Mouse (Mus musculus): Measurements from ENCODE around the gene Zfp580. TPM values are rescaled to one million over a fixed set of nuclear protein-coding genes. Genes with fewer than 3 reads are reported as not detected.
"Not testable (repeated sequence)": the region's sequence is repeated elsewhere in the genome, so short reads cannot be mapped to it uniquely, and the experiment has no call there.

The Zfp580 gene
- polyA plus RNA-seq, 1 experiment from 2014 or later = 67.2 TPM

- Histone ChIP-seq H3K9me3 (no peaks in the 10 kb centered on the region), H3K4me1 (replicated peaks) (peaks cover 61% of the 10 kb centered on the region), H3K27me3 (peaks cover 54% of the 10 kb centered on the region)
Observed at GRCm38 (mm10) chr7:5058631-5059030, 7.3 kb downstream of the Zfp580 start.

GRCm38 (mm10) chr7:5059421-5059820 is 8.1 kb downstream of the Zfp580 start:
- H3K4me1 ChIP-seq (replicated peaks) = peaks cover 61% of the 10 kb centered on the region

More at GRCm38 (mm10) chr7:5058631-5059030, 7.3 kb downstream of the Zfp580 start:
- Histone ChIP-seq H3K27ac (0 out of 2 replicates have a peak overlapping the region, but pooled peaks have one; percentile 99), H3K4me3 (no peak overlapping the region), H3K9ac (0 out of 2 replicates have a peak overlapping the region, but pooled peaks have one; percentile 20), H3K4me2 (peak overlapping the region; percentile 70; the same call in 1 of the 2 replicates), H3K36me3 (no peaks in the 10 kb centered on the region)
- WGBS = 85% methylated on average over 1 of the region's 1 CpGs
- no peak for ATAC-seq (ENCODE audit: low FRiP score)

GRCm38 (mm10) chr7:5060239-5060731 is 8.9 kb downstream of the Zfp580 start:
- Histone ChIP-seq H3K4me1 (replicated peaks) (peaks cover 62% of the 10 kb centered on the region), H3K27ac (peak overlapping the region; percentile 99), H3K36me3 (no peaks in the 10 kb centered on the region), H3K4me2 (peak overlapping the region; percentile 84), H3K27me3 (peaks cover 38% of the 10 kb centered on the region), H3K9me3 (no peaks in the 10 kb centered on the region), H3K9ac (peak overlapping the region; percentile 89), H3K4me3 (peak overlapping the region; percentile 75)
- peak; percentile 1; the same call in 1 of the 2 replicates for ATAC-seq (ENCODE audit: low FRiP score)
- 3% methylated on average over 27 of the region's 27 CpGs for WGBS

More at GRCm38 (mm10) chr7:5059421-5059820, 8.1 kb downstream of the Zfp580 start:
- H3K36me3 ChIP-seq = no peaks in the 10 kb centered on the region
- H3K9me3 ChIP-seq = no peaks in the 10 kb centered on the region
- no peak overlapping the region; the same call in 1 of the 2 replicates for H3K4me2 ChIP-seq
- WGBS = 93% methylated on average over 12 of the region's 12 CpGs
- peaks cover 46% of the 10 kb centered on the region for H3K27me3 ChIP-seq
- H3K9ac ChIP-seq = peak overlapping the region; percentile 89; the same call in 1 of the 2 replicates
- H3K4me3 ChIP-seq = no peak overlapping the region
- no peak for ATAC-seq (ENCODE audit: low FRiP score)
- H3K27ac ChIP-seq = peak overlapping the region; percentile 99

GRCm38 (mm10) chr7:5060944-5061773 is 9.8 kb downstream of the Zfp580 start:
- Histone ChIP-seq H3K4me3 (peak overlapping the region; percentile 75), H3K36me3 (peaks cover 2% of the 10 kb centered on the region), H3K27me3 (peaks cover 29% of the 10 kb centered on the region), H3K27ac (peak overlapping the region; percentile 99), H3K4me2 (peak overlapping the region; percentile 84), H3K9ac (peak overlapping the region; percentile 89), H3K4me1 (replicated peaks) (peaks cover 64% of the 10 kb centered on the region), H3K9me3 (no peaks in the 10 kb centered on the region)
- ATAC-seq (ENCODE audit: low FRiP score) = peak; percentile 92
- WGBS = under 1% methylated on average over 60 of the region's 60 CpGs

- H3K36me3 ChIP-seq = peaks cover 9% of the 10 kb centered on the region
- under 1% methylated on average over 52 of the region's 65 CpGs for WGBS
- peak; percentile 80 for ATAC-seq (ENCODE audit: low FRiP score)
- H3K27me3 ChIP-seq = peaks cover 22% of the 10 kb centered on the region
- peak within 1 kb of the TSS; percentile 99 for H3K27ac ChIP-seq
- H3K9me3 ChIP-seq = no peaks in the 10 kb centered on the region
- peak within 1 kb of the TSS; percentile 89 for H3K9ac ChIP-seq
- peaks cover 66% of the 10 kb centered on the region for H3K4me1 ChIP-seq (replicated peaks)
- peak within 1 kb of the TSS; percentile 84 for H3K4me2 ChIP-seq
- peak within 1 kb of the TSS; percentile 75 for H3K4me3 ChIP-seq
Observed at GRCm38 (mm10) chr7:5061774-5062359, 10.5 kb downstream of the Zfp580 start, which contains the start of gene U2af2. TSS of gene U2af2 (plus strand) at chr7:5062143.

GRCm38 (mm10) chr7:5062360-5063001 is 11.1 kb downstream of the Zfp580 start:
- WGBS = under 1% methylated on average over 47 of the region's 51 CpGs
- Histone ChIP-seq H3K9me3 (no peaks in the 10 kb centered on the region), H3K36me3 (peaks cover 15% of the 10 kb centered on the region), H3K4me2 (peak overlapping the region; percentile 84), H3K27me3 (peaks cover 16% of the 10 kb centered on the region), H3K9ac (peak overlapping the region; percentile 89), H3K4me3 (peak overlapping the region; percentile 75), H3K4me1 (replicated peaks) (peaks cover 65% of the 10 kb centered on the region), H3K27ac (peak overlapping the region; percentile 99)
- ATAC-seq (ENCODE audit: low FRiP score) = peak; percentile 28

- H3K4me1 ChIP-seq (replicated peaks) = peaks cover 50% of the 10 kb centered on the region
- ATAC-seq (ENCODE audit: low FRiP score) = no peak
- H3K9ac ChIP-seq = no peak overlapping the region
- no peaks in the 10 kb centered on the region for H3K9me3 ChIP-seq
- peak overlapping the region; percentile 84; the same call in 1 of the 2 replicates for H3K4me2 ChIP-seq
- H3K36me3 ChIP-seq = peaks cover 39% of the 10 kb centered on the region
- H3K4me3 ChIP-seq = no peak overlapping the region
- no peak overlapping the region for H3K27ac ChIP-seq
- 96% methylated on average over 6 of the region's 6 CpGs for WGBS
- no peaks in the 10 kb centered on the region for H3K27me3 ChIP-seq
Observed at GRCm38 (mm10) chr7:5064886-5065285, 13.5 kb downstream of the Zfp580 start.

GRCm38 (mm10) chr7:5073586-5073985 is 22.2 kb downstream of the Zfp580 start:
- WGBS = 76% methylated on average over 1 of the region's 1 CpGs
- no peak for ATAC-seq (ENCODE audit: low FRiP score)
- no peaks in the 10 kb centered on the region for H3K27me3 ChIP-seq

GRCm38 (mm10) chr7:5074984-5075383 is 23.6 kb downstream of the Zfp580 start:
- ATAC-seq (ENCODE audit: low FRiP score) = no peak
- H3K9me3 ChIP-seq = no peaks in the 10 kb centered on the region
- WGBS = 97% methylated on average over 5 of the region's 5 CpGs
- no peak overlapping the region for H3K4me3 ChIP-seq
- H3K36me3 ChIP-seq = peaks cover 89% of the 10 kb centered on the region
- H3K27ac ChIP-seq = no peak overlapping the region
- no peaks in the 10 kb centered on the region for H3K4me1 ChIP-seq (replicated peaks)
- no peak overlapping the region for H3K4me2 ChIP-seq
- H3K9ac ChIP-seq = no peak overlapping the region
- no peaks in the 10 kb centered on the region for H3K27me3 ChIP-seq

More at GRCm38 (mm10) chr7:5073586-5073985, 22.2 kb downstream of the Zfp580 start:
- H3K4me1 ChIP-seq (replicated peaks) = no peaks in the 10 kb centered on the region
- H3K9me3 ChIP-seq = no peaks in the 10 kb centered on the region
- H3K4me3 ChIP-seq = no peak overlapping the region
- no peak overlapping the region for H3K27ac ChIP-seq
- H3K9ac ChIP-seq = no peak overlapping the region
- peaks cover 97% of the 10 kb centered on the region for H3K36me3 ChIP-seq
- no peak overlapping the region for H3K4me2 ChIP-seq

GRCm38 (mm10) chr7:5076931-5077330 is 25.6 kb downstream of the Zfp580 start:
- Histone ChIP-seq H3K27me3 (no peaks in the 10 kb centered on the region), H3K4me2 (no peak overlapping the region), H3K9ac (no peak overlapping the region), H3K9me3 (no peaks in the 10 kb centered on the region), H3K4me3 (no peak overlapping the region), H3K27ac (no peak overlapping the region), H3K36me3 (peaks cover 69% of the 10 kb centered on the region), H3K4me1 (replicated peaks) (peaks cover 14% of the 10 kb centered on the region)
- no peak for ATAC-seq (ENCODE audit: low FRiP score)
- 94% methylated on average over 2 of the region's 2 CpGs for WGBS

GRCm38 (mm10) chr7:5079365-5080009 is 28.1 kb downstream of the Zfp580 start:
- Histone ChIP-seq H3K36me3 (peaks cover 50% of the 10 kb centered on the region), H3K4me3 (peak overlapping the region; percentile 99), H3K9ac (peak overlapping the region; percentile 98), H3K4me2 (peak overlapping the region; percentile 93), H3K4me1 (replicated peaks) (peaks cover 34% of the 10 kb centered on the region), H3K27ac (peak overlapping the region; percentile 93)
- peak; percentile 61 for ATAC-seq (ENCODE audit: low FRiP score)
- H3K27me3 ChIP-seq, H3K9me3 ChIP-seq: not testable (repeated sequence)
- 54% methylated on average over 11 of the region's 13 CpGs for WGBS
